Mouse (Mus musculus): Measurements from ENCODE around the gene Kcnk16.
"Not testable (repeated sequence)": the region's sequence is repeated elsewhere in the genome, so short reads cannot be mapped to it uniquely, and the experiment has no call there.

Gene Kcnk16

DNA sequence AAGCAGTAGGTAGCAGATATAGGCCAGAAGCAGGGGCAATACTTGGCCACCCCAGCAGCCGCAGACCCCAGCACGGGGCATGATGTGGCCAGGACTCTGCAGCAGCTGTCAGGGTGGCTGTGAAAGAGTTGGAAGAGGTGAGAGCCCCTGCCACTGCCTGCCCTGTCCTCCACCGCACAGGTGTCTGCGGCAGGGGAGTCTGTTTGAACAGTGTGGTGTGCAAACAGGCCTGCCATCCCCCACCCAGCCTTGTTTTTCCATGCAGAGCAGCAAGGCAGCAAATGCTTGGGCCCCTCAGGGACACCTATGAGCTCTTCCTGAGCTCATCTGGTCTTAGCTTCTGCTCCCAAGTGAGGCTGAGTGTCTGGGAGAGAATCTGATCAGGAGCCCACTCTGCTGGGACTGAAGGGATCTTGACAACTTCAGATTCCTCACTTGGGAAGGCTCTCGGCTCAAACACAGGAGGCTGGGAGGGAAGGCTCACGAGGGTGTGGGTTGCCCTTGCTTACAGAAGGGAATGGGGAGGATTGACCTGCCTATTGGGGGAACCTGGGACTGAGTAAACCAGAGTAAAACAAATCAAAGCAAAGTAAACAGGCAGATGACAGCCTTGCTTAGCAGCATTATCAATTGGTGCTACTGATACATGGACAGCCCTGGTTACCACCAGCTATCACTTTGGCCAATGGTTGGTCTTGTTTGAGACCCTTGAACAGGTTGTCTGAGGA lies at the start of gene Kcnk16:
TSS of gene Kcnk16 (minus strand) at position 118 of the 728 bp plus-strand sequence.
- in situ Hi-C loops (cut with MboI; ENCODE audit: unreplicated experiment in 2 of 2): no loop called here

DNA sequence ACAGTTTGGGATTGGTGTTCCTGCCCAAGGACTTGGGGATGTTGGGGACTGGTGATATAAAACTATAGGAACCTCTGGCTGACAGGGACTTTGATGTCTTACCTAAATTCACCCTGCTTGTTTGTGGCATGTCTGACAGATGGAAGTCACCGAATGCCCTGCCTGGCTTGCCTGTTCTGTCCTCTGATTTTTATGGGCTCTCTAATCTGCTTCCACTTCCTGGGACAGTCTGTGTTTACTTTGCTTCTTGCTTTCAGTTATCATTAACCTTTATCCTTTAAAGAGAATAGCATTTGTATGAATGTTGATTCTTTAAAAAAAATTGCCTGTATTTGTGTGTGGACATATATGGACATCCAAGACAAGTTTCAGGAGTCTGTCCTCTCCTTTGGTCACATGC lies 46.1 kb upstream of the Kcnk16 start:
- in situ Hi-C loops (cut with MboI; ENCODE audit: unreplicated experiment in 2 of 2): no loop called here

DNA sequence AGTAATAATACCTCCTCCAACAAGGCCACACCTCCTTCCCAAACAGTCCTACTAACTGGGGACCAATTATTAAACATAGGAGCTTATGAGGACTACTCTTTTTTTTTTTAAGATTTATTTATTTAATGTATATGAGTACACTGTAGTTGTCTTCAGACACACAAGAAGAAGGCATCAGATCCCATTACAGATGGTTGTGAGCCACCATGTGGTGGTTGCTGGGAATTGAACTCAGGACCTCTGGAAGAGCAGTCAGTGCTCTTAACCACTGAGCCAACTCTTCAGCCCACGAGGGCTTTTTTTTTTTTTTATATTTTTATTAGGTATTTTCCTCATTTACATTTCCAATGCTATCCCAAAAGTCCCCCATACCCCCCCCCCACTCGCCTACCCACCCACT lies 36.1 kb upstream of the Kcnk16 start:
- in situ Hi-C loops (cut with MboI; ENCODE audit: unreplicated experiment in 2 of 2): not testable (repeated sequence)

DNA sequence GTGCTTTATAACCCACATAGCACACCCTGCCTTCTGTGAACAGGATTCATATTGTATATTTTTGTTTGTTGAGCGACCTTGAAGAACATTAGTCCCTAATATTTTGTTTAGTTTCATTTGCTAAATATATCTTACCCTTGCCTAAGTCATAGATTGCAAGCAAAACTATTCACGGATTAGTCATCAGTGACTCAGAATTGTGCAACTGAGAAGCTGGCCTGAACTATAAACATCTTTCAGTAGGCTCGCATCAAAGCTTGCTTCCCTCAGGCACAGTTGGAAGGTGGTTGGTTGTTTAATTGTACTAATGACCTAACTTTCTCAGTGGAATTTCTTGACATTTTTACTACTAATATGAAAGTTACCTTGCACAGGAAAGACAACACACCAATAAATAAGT lies 29.1 kb upstream of the Kcnk16 start:
- in situ Hi-C loops (cut with MboI; ENCODE audit: unreplicated experiment in 2 of 2): no loop called here

DNA sequence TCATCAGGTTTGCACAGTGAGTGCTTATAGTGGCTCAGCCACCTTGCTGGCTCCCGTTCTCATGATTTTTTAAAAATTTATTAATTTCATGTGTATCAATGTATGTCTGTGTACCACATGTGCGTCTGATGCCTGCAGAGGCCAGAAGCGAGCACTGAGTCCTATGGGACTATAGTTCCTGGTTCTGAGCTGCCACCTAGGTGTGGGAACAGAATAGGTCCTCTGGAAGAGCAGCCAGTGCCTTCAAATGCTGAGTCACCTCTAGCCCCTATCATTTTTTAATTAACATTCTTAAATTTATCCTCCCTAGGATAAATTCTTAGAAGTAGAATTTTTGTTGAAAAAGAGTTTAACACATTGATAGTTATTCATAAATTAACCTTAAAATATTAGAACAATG lies 28.6 kb upstream of the Kcnk16 start:
- in situ Hi-C loops (cut with MboI; ENCODE audit: unreplicated experiment in 2 of 2): no loop called here

DNA sequence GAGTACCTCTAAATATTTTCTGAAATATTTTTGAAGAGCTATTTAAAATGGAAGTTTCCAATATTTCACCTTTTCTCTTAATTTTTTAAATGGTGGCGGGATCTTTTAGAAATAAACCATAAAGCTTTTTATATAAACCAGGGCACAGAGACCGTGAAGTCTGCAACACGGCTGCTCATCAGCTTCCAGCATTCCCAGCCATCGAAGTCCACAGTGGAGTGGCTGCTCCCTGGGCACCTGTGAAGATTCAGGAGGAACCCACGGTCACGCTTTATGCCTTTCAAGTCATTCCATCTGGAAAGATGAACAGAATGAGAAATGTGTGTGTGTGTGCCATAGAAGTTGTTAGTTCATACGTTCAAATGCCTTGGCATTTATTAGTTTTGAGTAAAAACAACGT lies 25.9 kb upstream of the Kcnk16 start:
- in situ Hi-C loops (cut with MboI; ENCODE audit: unreplicated experiment in 2 of 2): no loop called here

DNA sequence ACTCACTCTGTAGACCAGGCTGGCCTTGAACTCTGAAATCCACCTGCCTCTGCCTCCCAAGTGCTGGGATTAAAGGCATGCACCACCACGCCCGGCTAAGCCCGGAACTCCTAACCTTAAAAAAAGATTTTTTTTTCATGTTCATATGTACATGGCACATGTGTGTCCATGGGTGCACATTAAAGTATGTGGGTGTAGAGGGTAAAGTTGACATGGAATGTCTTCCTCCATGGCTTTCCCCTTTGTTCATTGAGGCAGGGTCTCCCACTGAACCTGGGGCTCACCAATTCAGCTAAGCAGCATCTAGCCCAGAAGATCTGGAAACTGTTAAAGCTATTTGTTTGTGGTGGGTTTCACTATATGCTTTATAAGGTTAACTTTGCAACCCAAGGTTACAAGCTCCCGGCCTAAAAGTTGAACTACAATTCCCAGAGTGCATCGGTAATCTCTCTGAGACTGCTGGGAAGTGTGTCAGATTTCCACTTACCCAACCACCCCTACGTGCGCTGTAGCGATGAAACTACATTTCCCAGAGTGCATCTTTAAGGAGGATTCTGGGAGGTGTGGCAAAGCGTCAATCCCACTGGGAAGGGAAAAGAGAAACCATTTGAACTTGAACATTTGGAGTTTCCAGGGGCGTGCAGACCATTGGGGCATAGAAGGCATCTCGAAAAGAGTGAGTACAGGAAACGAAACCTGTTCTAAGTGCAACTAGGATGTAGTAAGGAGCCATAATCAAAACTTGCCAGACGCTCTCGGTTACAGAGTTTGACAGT lies 25.3 kb upstream of the Kcnk16 start, which contains the start of gene Nudt13:
TSS of gene Nudt13 (plus strand) at position 581 of the 776 bp plus-strand sequence.
- in situ Hi-C loops (cut with MboI; ENCODE audit: unreplicated experiment in 2 of 2): no loop called here

DNA sequence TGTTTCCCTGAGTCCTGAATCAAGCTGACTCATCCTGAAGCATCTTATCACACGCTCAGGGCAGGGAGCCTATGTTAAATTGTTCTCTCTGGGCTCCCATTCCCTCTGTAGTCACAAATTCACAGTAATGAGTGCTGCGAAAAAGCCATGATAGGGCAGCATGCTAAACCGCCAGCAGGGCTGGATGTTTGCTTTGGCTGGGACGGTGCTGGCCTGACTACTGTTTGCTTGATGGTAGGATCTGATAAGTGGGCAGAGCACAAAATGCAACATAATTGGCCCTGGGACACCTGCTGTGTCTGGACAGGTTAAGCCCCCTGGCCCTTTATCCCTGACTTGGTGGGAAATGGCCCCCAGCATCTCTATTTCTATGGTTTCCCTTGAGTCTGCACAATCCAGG lies 22.4 kb upstream of the Kcnk16 start:
- in situ Hi-C loops (cut with MboI; ENCODE audit: unreplicated experiment in 2 of 2): no loop called here

DNA sequence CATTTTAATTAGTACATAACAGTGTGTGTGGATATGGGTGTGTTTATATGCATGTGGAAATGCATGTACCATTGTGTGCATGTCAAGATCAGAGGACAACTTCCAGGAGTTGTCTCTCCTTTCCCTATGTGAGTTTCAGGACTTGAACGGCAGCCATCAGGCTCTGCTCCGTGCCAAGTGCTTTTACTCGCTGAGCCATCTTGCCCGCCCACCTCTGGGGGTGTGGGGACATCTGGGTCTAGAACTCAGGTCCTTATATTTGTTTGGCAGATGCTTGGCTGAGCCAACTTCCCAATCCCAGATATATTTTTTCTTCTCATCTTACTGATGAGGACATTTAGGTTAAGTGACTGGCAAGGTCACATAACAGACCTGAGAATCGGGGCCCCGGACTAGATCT lies 578 bp downstream of the Kcnk16 start:
- in situ Hi-C loops (cut with MboI; ENCODE audit: unreplicated experiment in 2 of 2): no loop called here

DNA sequence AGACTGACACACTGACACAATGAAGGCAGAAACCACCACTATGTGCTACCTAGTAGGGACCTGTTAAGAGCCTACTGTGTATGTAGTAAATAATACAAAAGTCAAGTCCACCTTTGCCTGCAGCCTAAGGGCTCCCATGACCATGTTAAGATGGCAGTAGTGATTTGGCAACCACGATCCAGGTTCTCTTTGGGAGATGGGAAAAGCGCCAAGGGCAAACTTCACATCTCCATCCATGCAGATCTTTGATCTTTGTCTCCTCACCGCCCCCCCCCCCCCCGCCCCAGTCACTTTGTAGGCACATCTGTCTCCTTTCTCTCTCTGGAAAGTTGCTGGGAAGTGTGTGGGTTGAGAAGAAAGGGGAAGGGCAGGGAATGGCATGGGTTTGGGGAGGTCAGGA lies 6.7 kb downstream of the Kcnk16 start:
- in situ Hi-C loops (cut with MboI; ENCODE audit: unreplicated experiment in 2 of 2): loop anchor here (5.0 kb wide), 4 partner anchors 150 to 560 kb away; no protein-coding TSS in a partner anchor

DNA sequence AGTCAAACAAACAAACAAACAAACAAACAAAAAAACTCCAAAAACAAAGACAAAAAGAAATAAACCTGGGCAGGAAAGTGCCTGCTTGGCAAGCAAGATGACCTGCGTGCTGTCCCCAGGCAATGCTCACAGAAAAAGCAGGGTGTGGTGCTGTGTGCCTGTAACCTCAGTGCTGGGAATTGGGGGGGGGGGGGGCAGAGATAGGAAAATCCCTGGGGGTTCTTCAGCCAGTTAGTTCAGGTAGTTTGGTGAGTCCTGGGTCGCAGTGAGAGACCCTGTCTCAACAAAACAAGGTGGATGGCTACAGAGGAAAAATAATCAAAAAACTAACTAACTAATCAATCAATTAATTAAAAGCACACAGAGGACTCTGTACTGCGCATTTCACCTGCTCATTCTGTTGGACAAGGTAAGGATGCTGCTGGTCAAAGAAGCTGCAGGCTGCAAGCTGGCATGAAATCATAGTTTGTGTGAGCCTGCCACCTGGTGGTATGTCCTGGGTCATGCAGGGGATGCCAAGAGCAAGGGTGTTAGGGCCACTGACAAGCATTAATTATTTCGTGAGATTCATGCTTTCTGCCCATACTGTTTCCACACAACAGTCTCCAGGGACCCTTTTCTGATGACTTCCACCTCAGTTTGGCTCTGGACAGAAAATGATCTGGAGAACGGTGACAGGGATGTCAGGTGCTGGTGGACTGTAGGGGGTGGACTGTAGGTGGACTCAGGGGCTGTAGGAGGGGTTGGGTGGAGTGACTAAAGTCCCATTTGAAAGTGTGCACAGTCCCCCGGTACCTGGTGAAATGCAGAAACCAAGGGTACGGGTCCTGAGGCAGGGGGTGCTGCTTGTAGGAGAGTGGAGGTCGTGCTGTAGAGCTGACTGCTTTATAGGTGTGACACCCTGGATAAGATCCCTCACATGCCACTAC lies 10.6 kb downstream of the Kcnk16 start:
- in situ Hi-C loops (cut with MboI; ENCODE audit: unreplicated experiment in 2 of 2): loop anchor here in 1 of 2 experiments (10.0 kb wide), 1 partner anchor 424 kb away; no protein-coding TSS in a partner anchor

DNA sequence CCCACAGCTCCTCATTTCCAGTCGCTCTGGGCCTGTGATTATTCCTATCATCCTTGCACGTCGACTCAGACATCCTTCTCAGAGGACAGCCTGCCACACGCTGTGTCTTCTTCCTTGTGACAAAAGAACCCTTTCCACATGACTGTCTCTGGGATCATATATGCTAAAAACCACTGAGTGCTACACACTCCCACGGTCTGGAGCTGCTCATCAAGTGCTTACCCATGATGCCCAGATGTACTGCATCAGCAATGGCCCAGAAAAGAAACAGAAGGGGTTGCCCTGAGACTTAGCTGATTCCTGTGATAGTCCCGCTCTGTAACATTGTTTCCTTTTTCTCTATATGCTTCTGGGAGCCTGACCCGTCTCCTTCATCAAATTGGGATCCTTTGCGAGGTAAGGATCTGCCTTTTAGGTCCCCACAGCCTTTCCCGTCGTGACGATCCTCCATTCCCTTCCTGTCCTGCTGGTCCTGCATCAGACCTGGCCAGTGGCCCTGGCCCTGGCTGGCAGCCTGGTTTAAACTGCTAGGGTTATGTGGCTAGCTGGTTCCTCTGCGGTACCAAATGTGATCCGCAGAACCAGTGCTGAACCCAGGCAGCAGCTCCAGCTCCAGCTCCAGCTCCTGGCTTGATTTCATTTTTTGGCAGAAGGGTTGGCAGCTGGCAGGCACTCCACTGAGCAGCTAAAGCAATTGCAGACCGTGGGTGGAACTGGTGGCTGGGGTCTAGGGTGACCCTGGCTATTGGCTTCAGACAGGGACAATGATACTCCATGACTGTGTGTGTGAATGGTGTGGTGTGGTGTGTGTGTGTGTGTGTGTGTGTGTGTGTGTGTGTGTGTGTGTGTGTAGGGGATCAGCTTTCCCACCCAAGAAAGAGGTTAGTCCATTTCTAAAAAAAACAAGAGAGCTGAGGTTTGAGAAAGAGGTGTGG lies 18.5 kb downstream of the Kcnk16 start:
- in situ Hi-C loops (cut with MboI; ENCODE audit: unreplicated experiment in 2 of 2): loop anchor here in 1 of 2 experiments (10.0 kb wide), 1 partner anchor 416 kb away; no protein-coding TSS in a partner anchor

DNA sequence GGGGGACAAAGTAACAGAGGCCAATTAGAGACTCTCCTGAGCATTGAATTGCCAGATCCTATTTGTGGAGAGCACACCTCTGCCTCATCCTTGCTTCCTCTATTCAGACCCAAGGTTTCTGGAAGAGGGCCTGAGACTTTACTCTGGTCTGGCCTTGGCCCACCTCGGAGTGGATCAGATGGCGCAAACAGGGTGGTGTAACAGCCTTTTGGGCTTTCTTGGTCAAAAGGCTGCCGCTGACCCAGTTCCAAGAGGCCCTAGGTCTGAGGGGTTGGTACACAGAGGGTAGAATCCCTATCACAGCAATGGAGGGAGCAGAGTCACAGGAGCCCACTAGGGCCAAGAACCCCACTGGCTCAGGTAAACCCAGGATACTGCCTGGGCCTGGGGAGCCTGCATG lies 21.0 kb downstream of the Kcnk16 start:
- in situ Hi-C loops (cut with MboI; ENCODE audit: unreplicated experiment in 2 of 2): no loop called here

DNA sequence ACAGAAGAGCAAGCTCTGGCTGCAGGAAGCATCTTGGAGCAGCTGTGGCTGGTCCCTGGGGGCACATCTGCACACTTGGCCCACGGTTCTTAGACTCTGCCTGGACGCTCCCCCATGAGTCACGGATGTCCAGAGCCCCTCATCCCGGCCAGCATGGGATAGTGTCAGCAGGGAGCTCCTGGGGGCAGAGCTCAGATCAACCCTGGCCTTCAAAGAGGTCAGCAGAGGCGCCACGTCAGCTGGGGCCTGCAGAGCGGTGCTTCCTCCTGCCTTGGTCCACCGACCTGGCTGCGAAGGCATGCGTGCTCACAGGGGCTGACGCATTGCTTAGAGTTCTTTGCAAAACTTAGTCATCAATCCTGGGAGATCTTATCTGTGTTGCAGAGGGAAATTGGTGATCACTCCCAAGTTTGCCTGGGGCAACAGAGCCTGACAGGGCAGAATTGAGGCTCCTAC lies 22.2 kb downstream of the Kcnk16 start:
- in situ Hi-C loops (cut with MboI; ENCODE audit: unreplicated experiment in 2 of 2): no loop called here

DNA sequence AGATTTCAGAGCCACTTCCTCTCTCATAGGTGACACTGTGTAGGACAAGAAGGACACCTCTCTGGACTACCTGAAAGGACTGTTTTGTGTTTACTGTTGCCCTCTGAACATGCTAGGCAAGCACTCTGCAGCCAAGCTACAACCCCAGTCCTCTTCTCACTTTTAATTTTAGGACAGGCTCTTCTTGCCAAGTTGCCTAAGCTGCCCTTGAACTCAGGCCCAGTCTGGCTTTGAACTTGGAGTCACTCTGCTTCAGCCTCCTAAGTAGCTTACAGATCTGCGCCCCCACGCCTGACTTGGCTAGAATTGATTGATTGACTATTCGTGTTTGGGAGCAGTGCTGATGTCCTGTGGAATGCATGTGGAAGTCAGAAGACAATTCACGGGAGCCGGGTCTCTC lies 23.1 kb downstream of the Kcnk16 start:
- in situ Hi-C loops (cut with MboI; ENCODE audit: unreplicated experiment in 2 of 2): no loop called here

DNA sequence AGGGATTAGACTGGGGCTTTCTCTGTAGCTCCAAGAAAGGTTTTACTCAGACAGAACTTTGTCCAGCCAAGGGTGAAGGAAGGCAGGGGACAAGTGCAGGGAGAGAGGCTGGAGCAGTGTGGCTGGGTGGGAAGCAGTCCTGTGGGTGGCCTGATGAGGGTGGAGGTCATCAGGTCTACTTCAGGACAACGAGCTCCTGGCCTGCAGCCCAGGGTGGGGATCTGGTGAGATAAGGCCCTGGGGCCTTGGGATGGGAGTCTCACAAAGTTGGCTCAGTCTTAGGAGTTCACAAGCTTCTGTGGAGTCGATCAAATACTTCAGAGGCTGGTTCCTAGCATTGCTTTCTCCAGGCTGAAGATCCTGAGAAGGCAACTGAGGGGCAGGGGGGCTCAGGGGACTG lies 23.7 kb downstream of the Kcnk16 start:
- in situ Hi-C loops (cut with MboI; ENCODE audit: unreplicated experiment in 2 of 2): no loop called here

DNA sequence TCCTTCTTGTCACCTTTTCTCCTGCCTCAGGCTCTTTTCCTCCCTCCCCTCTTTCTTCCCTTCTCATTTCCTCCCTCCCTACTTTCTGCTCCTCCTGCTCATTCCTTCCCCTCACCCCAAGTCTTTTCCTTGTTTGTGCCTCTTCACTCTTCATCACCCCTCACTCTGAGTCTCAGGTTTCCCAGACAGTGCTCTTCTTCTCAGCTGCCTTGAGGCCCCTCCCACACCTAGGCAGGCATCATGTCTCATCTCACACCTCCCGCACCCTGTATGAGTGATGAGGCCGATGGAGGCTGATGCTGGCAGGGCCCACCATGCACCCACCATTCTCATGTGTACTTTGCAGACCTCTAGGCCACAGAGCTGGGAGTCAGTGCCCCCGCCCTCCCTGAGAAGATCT lies 25.8 kb downstream of the Kcnk16 start:
- in situ Hi-C loops (cut with MboI; ENCODE audit: unreplicated experiment in 2 of 2): no loop called here

DNA sequence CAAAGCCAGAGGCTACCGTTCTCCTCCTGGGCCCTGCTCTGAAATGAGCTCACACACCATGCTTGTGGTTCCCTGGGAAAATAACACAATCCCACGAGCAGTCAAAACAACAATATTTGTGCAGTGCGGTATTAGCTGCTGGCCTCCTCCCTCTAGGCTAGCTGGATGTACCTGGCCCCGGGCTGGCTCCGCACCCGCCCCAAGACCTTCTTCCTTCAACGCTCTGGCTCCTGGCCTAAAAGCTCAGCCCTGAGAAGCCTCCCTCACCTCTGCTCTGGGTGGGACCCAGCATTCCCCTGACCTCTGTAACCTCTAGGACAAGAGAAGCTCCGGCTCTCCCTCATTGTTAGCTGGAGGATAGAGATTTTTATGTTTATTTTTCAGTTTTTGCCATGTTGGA lies 26.5 kb downstream of the Kcnk16 start:
- in situ Hi-C loops (cut with MboI; ENCODE audit: unreplicated experiment in 2 of 2): no loop called here

DNA sequence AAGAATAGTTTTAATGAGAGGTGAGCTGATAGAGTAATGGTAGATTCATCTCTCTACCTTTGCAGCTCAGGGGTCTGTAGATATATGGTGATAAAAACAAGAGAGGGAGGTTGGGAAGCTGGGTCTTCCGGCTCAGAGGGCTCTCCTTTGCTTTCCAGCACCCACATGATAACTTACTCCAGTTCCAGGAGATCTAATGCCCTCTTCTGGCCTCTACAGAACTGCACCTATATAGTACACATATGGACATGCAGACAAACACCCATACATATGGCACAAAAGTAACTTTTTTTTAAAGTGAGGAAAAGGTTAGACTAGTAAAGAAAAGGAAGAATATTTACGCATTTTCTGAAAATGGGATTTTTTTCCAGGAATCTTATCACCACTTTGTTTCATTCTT lies 34.6 kb downstream of the Kcnk16 start:
- in situ Hi-C loops (cut with MboI; ENCODE audit: unreplicated experiment in 2 of 2): no loop called here
